Mouse (Mus musculus) layer of hippocampus, adult 18-20 months (tissue): ENCODE results near the gene Cd34. TPM values are rescaled to one million over a fixed set of nuclear protein-coding genes. Genes with fewer than 3 reads are reported as not detected.

ENCODE experiments used
- DNase-seq, 2 experiments: peaks; one replicate each; pipeline ENCODE4 v3.0.0; 2022; ENCODE audit warnings: low spot score in 2 of 2
- total RNA-seq, 2 experiments: library from RNA; stranded (reverse); gene quantifications; 2 replicates each; pipeline ENCODE4 v1.2.3; 2021

Cd34 gene
- total RNA-seq, 2 experiments from 2014 or later = 26.4 to 33.6 TPM

- DNase-seq = no peak
These were observed 67.6 kb downstream of the Cd34 start for GRCm38 (mm10) chr1:195006267-195006666.

Other genes with a start within 250 kb of the Cd34 start
- gene Cd46, start 153.4 kb downstream of the Cd34 start, total RNA-seq = 1 to 10 TPM; 2.6 to 3.9 TPM
- 10 to 100 TPM; 35.8 to 39.0 TPM for gene Cr1l, start 192.8 kb downstream of the Cd34 start, total RNA-seq
- under 1 TPM; 0.20 to 0.89 TPM for gene Cr2, start 237.9 kb downstream of the Cd34 start, total RNA-seq